Mouse (Mus musculus): ENCODE data around the gene Dyrk1b.

DNA sequence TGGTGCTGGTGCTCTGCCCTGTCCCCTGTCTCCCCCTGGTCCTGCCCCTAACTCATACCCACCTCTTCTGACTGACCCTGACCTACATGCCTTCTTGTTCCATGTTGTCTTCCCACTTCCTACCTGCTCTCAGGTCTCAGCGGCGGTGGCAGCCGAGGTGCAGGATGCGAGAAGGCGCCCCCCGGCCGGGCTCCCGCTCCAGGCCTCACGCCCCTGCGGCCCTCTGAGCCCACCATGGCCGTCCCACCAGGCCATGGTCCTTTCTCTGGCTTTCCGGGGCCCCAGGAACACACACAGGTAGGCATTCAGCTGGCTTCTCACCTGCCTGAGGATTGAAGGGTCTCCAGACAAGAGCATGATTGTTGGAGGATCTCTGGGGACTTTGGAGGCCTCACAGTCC lies 2.1 kb downstream of the Dyrk1b start:
- TF ChIP-seq POLR2A (IDR thresholded peaks at IDR 0.05; ENCODE audit: borderline replicate concordance, insufficient read depth, low read length) (no peak), CTCF (IDR thresholded peaks at IDR 0.05; ENCODE audit: borderline replicate concordance, insufficient read depth, low read depth, low read length) (no peak)
